Mouse (Mus musculus) embryonic fibroblast, embryonic 13.5 days (primary cell): Measurements from ENCODE around the gene Camk1d. TPM values are rescaled to one million over a fixed set of nuclear protein-coding genes. Genes with fewer than 3 reads are reported as not detected.
"Not testable (repeated sequence)": the region's sequence is repeated elsewhere in the genome, so short reads cannot be mapped to it uniquely, and the experiment has no call there.

Experiments
- H3K27ac ChIP-seq: 2 replicates; pipeline ENCODE4 v1.5.1; 2012; ENCODE audit warnings: low read length, control low read depth, inconsistent platforms; ENCODE audit not compliant: insufficient read depth
- H3K4me1 ChIP-seq: 2 replicates; pipeline ENCODE4 v1.6.1; 2011; ENCODE audit warnings: low read length; ENCODE audit not compliant: control insufficient read depth, insufficient read depth
- H3K4me3 ChIP-seq: 2 replicates; pipeline ENCODE4 v1.5.1; 2011; ENCODE audit warnings: mild to moderate bottlenecking, control low read depth, low read length; ENCODE audit not compliant: insufficient read depth
- CTCF ChIP-seq: IDR thresholded peaks from 2 replicates; pipeline ENCODE4 v1.5.1; 2011; ENCODE audit warnings: mild to moderate bottlenecking, control low read depth, low read length, moderate library complexity, borderline replicate concordance; ENCODE audit not compliant: insufficient read depth
- POLR2A ChIP-seq: IDR thresholded peaks from 2 replicates; pipeline ENCODE4 v1.6.1; 2011; ENCODE audit warnings: low read depth, mild to moderate bottlenecking, control low read depth, low read length, moderate library complexity
- polyA plus RNA-seq: library from polyadenylated mRNA; stranded (reverse); fragments of >200 nt; gene quantifications from 2 replicates; pipeline ENCODE4 v1.2.4, GENCODE M21; 2011; ENCODE audit warnings: low read depth; ENCODE audit not compliant: missing spikeins, insufficient read length

The Camk1d gene
- polyA plus RNA-seq, 1 experiment = 4.3 TPM

- no peak for TF ChIP-seq POLR2A
- no peak for TF ChIP-seq CTCF
- no peaks in the 10 kb centered on the region for H3K4me1 ChIP-seq
Observed at GRCm38 (mm10) chr2:5624379-5624778, 89.9 kb downstream of the Camk1d start.

GRCm38 (mm10) chr2:5618361-5618896 lies 95.9 kb downstream of the Camk1d start:
- TF ChIP-seq CTCF (no peak), POLR2A (no peak)
- H3K27ac ChIP-seq = no peak overlapping the region
- H3K4me1 ChIP-seq = peaks cover 18% of the 10 kb centered on the region

More at GRCm38 (mm10) chr2:5624379-5624778, 89.9 kb downstream of the Camk1d start:
- no peak overlapping the region for H3K4me3 ChIP-seq
- no peak overlapping the region for H3K27ac ChIP-seq

GRCm38 (mm10) chr2:5614896-5615295 lies 99.4 kb downstream of the Camk1d start:
- no peak for TF ChIP-seq CTCF
- no peak for TF ChIP-seq POLR2A
- H3K4me3 ChIP-seq = no peak overlapping the region
- peaks cover 33% of the 10 kb centered on the region for H3K4me1 ChIP-seq
- peak overlapping the region; percentile 68 for H3K27ac ChIP-seq

More at GRCm38 (mm10) chr2:5618361-5618896, 95.9 kb downstream of the Camk1d start:
- no peak overlapping the region for H3K4me3 ChIP-seq

- H3K4me3 ChIP-seq = no peak overlapping the region
- TF ChIP-seq POLR2A (no peak), CTCF (no peak)
- peaks cover 33% of the 10 kb centered on the region for H3K4me1 ChIP-seq
- H3K27ac ChIP-seq = peak overlapping the region; percentile 68
Observed at GRCm38 (mm10) chr2:5614308-5614705, 100.0 kb downstream of the Camk1d start.

GRCm38 (mm10) chr2:5613651-5614307 lies 100.5 kb downstream of the Camk1d start:
- Histone ChIP-seq H3K27ac (peak overlapping the region; percentile 68), H3K4me1 (peaks cover 30% of the 10 kb centered on the region), H3K4me3 (no peak overlapping the region)
- TF ChIP-seq CTCF (no peak), POLR2A (no peak)

- H3K4me1 ChIP-seq = peaks cover 33% of the 10 kb centered on the region
- TF ChIP-seq POLR2A (no peak), CTCF (no peak)
- H3K4me3 ChIP-seq = no peak overlapping the region
- no peak overlapping the region for H3K27ac ChIP-seq
Observed at GRCm38 (mm10) chr2:5611601-5612000, 102.7 kb downstream of the Camk1d start.

- TF ChIP-seq CTCF (no peak), POLR2A (no peak)
- H3K27ac ChIP-seq = no peak overlapping the region
- H3K4me3 ChIP-seq = no peak overlapping the region
- peaks cover 33% of the 10 kb centered on the region for H3K4me1 ChIP-seq
Observed at GRCm38 (mm10) chr2:5610521-5610920, 103.8 kb downstream of the Camk1d start.

- no peak overlapping the region for H3K4me3 ChIP-seq
- TF ChIP-seq CTCF (no peak), POLR2A (no peak)
- H3K27ac ChIP-seq = no peak overlapping the region
- H3K4me1 ChIP-seq = peaks cover 20% of the 10 kb centered on the region
Observed at GRCm38 (mm10) chr2:5607920-5608841, 106.1 kb downstream of the Camk1d start.

GRCm38 (mm10) chr2:5605849-5606248 lies 108.5 kb downstream of the Camk1d start:
- Histone ChIP-seq H3K4me1 (peaks cover 14% of the 10 kb centered on the region), H3K4me3 (no peak overlapping the region), H3K27ac (no peak overlapping the region)
- TF ChIP-seq POLR2A = no peak
- TF ChIP-seq CTCF = no peak

GRCm38 (mm10) chr2:5602044-5602443 lies 112.3 kb downstream of the Camk1d start:
- Histone ChIP-seq H3K27ac (no peak overlapping the region), H3K4me1 (no peaks in the 10 kb centered on the region), H3K4me3 (no peak overlapping the region)
- no peak for TF ChIP-seq POLR2A

- not testable (repeated sequence) for H3K27ac ChIP-seq, H3K4me1 ChIP-seq, H3K4me3 ChIP-seq
Observed at GRCm38 (mm10) chr2:5601243-5601642, 113.1 kb downstream of the Camk1d start.
